Mouse (Mus musculus) MEL (cell line): ENCODE data around the gene Smc3. TPM values are rescaled to one million over a fixed set of nuclear protein-coding genes. Genes with fewer than 3 reads are reported as not detected.
A peak's percentile ranks its signal among the peaks of the same experiment; 100 is the strongest.

Experiments
- DNase-seq: peaks from one replicate; pipeline ENCODE4 v3.0.0; 2011; ENCODE audit warnings: low read depth, low spot score
- H3K27ac ChIP-seq: 2 replicates; pipeline ENCODE4 v1.5.1; 2012; ENCODE audit warnings: low read depth, mild to moderate bottlenecking, control low read depth, low read length, moderate library complexity; ENCODE audit not compliant: control insufficient read depth
- H3K27me3 ChIP-seq, 2 experiments: fragments of 150-350 bp in 1 of 2; sonication (generic) in 1 of 2; 2 replicates each; pipeline ENCODE4 v1.6.1; 2012; ENCODE audit warnings: low read length in 2 of 2, mild to moderate bottlenecking in 2 of 2, improper control_type of control experiment in 1 of 2, moderate library complexity in 1 of 2; ENCODE audit not compliant: insufficient read depth in 2 of 2, control insufficient read depth in 1 of 2
- H3K36me3 ChIP-seq, 2 experiments: 2 replicates each; pipeline ENCODE4 v1.6.1; 2012 to 2014; ENCODE audit warnings: low read length in 2 of 2, improper control_type of control experiment in 1 of 2, inconsistent platforms in 1 of 2, mild to moderate bottlenecking in 1 of 2; ENCODE audit not compliant: insufficient read depth in 2 of 2, control insufficient read depth in 1 of 2
- H3K4me1 ChIP-seq, 2 experiments: fragments of 150-350 bp in 1 of 2; sonication (generic) in 1 of 2; 2 replicates each; pipeline ENCODE4 v1.6.1; 2012; ENCODE audit warnings: low read length in 2 of 2, improper control_type of control experiment in 1 of 2, mild to moderate bottlenecking in 1 of 2; ENCODE audit not compliant: insufficient read depth in 2 of 2, control insufficient read depth in 1 of 2
- H3K4me3 ChIP-seq, 2 experiments: fragments of 150-350 bp in 1 of 2; sonication (generic) in 1 of 2; 2 replicates each; pipeline ENCODE4 v1.5.1; 2012; ENCODE audit warnings: low read depth in 2 of 2, low read length in 2 of 2, mild to moderate bottlenecking in 2 of 2, moderate library complexity in 2 of 2, control low read depth in 1 of 2, improper control_type of control experiment in 1 of 2; ENCODE audit not compliant: control insufficient read depth in 1 of 2, insufficient read depth in 1 of 2
- H3K79me2 ChIP-seq: 2 replicates; pipeline ENCODE4 v1.6.1; 2012; ENCODE audit warnings: mild to moderate bottlenecking, low read length, moderate library complexity; ENCODE audit not compliant: control insufficient read depth, poor library complexity, insufficient read depth
- H3K9ac ChIP-seq: 2 replicates; pipeline ENCODE4 v1.6.1; 2012; ENCODE audit warnings: low read depth, mild to moderate bottlenecking, control low read depth, low read length, moderate library complexity; ENCODE audit not compliant: control insufficient read depth, poor library complexity, severe bottlenecking
- H3K9me3 ChIP-seq: fragments of 150-350 bp; sonication (generic); replicated peaks from 2 replicates; pipeline ENCODE4 v1.6.1; 2012; ENCODE audit warnings: mild to moderate bottlenecking, low read length, improper control_type of control experiment, moderate library complexity; ENCODE audit not compliant: insufficient read depth
- CTCF ChIP-seq, 3 experiments: IDR thresholded peaks in 2 of 3; conservative IDR thresholded peaks in 1 of 3; 2 replicates each; pipeline ENCODE4 v1.5.1; 2011 to 2012; ENCODE audit warnings: low read length in 3 of 3, low read depth in 2 of 3, mild to moderate bottlenecking in 2 of 3, improper control_type of control experiment in 1 of 3, inconsistent platforms in 1 of 3, mixed read lengths in 1 of 3, moderate library complexity in 1 of 3; ENCODE audit not compliant: control insufficient read depth in 1 of 3, insufficient read depth in 1 of 3, poor library complexity in 1 of 3, severe bottlenecking in 1 of 3
- ELF1 ChIP-seq: IDR thresholded peaks from 2 replicates; pipeline ENCODE4 v1.6.1; 2014; ENCODE audit warnings: low read depth, mild to moderate bottlenecking, inconsistent platforms, low read length, improper control_type of control experiment, moderate library complexity
- EP300 ChIP-seq, 2 experiments: IDR thresholded peaks; 2 replicates each; pipeline ENCODE4 v1.6.1; 2011; ENCODE audit warnings: improper control_type of control experiment in 2 of 2, low read length in 2 of 2, low read depth in 1 of 2, mild to moderate bottlenecking in 1 of 2
- ETS1 ChIP-seq: IDR thresholded peaks from 2 replicates; pipeline ENCODE4 v1.6.1; 2012; ENCODE audit warnings: low read depth, mild to moderate bottlenecking, inconsistent platforms, low read length, improper control_type of control experiment, moderate library complexity
- GABPA ChIP-seq: IDR thresholded peaks from 2 replicates; pipeline ENCODE4 v1.6.1; 2012; ENCODE audit warnings: low read depth, mild to moderate bottlenecking, inconsistent platforms, low read length, improper control_type of control experiment, moderate library complexity
- MAX ChIP-seq: IDR thresholded peaks from 2 replicates; pipeline ENCODE4 v1.6.1; 2011; ENCODE audit warnings: low read length, improper control_type of control experiment
- MAZ ChIP-seq: IDR thresholded peaks from 2 replicates; pipeline ENCODE4 v1.6.1; 2012; ENCODE audit warnings: low read depth, mild to moderate bottlenecking, inconsistent platforms, low read length, improper control_type of control experiment
- MEF2A ChIP-seq: IDR thresholded peaks from 2 replicates; pipeline ENCODE4 v1.6.1; 2014; ENCODE audit warnings: low read depth, mild to moderate bottlenecking, inconsistent platforms, low read length, improper control_type of control experiment; ENCODE audit not compliant: poor library complexity, insufficient replicate concordance, severe bottlenecking; ENCODE audit errors: extremely low read depth
- MYB ChIP-seq: IDR thresholded peaks from 2 replicates; pipeline ENCODE4 v1.6.1; 2011; ENCODE audit warnings: mild to moderate bottlenecking, low read depth, low read length, improper control_type of control experiment
- NRF1 ChIP-seq: IDR thresholded peaks from 2 replicates; pipeline ENCODE4 v1.6.1; 2014; ENCODE audit warnings: low read depth, mild to moderate bottlenecking, inconsistent platforms, low read length, improper control_type of control experiment, moderate library complexity; ENCODE audit not compliant: poor library complexity, insufficient read depth, severe bottlenecking
- RAD21 ChIP-seq: IDR thresholded peaks from 2 replicates; pipeline ENCODE4 v1.6.1; 2011; ENCODE audit warnings: mild to moderate bottlenecking, low read depth, low read length, improper control_type of control experiment
- RCOR1 ChIP-seq: IDR thresholded peaks from 2 replicates; pipeline ENCODE4 v1.6.1; 2012; ENCODE audit warnings: low read depth, mild to moderate bottlenecking, inconsistent platforms, low read length, improper control_type of control experiment
- SIN3A ChIP-seq: IDR thresholded peaks from 2 replicates; pipeline ENCODE4 v1.6.1; 2012; ENCODE audit warnings: low read length, improper control_type of control experiment, inconsistent platforms
- SMC3 ChIP-seq: IDR thresholded peaks from 2 replicates; pipeline ENCODE4 v1.6.1; 2011; ENCODE audit warnings: low read depth, low read length, improper control_type of control experiment
- TAL1 ChIP-seq: IDR thresholded peaks from 2 replicates; pipeline ENCODE4 v1.6.1; 2012; ENCODE audit warnings: mild to moderate bottlenecking, inconsistent platforms, low read length, moderate library complexity, mixed read lengths
- TBP ChIP-seq: IDR thresholded peaks from 2 replicates; pipeline ENCODE4 v1.8.0; 2011; ENCODE audit warnings: low read depth, low read length, improper control_type of control experiment
- TCF12 ChIP-seq: IDR thresholded peaks from 2 replicates; pipeline ENCODE4 v1.6.1; 2014; ENCODE audit warnings: low read depth, mild to moderate bottlenecking, inconsistent platforms, low read length, improper control_type of control experiment, moderate library complexity
- USF1 ChIP-seq: IDR thresholded peaks from 2 replicates; pipeline ENCODE4 v1.6.1; 2014; ENCODE audit warnings: low read depth, mild to moderate bottlenecking, inconsistent platforms, low read length, improper control_type of control experiment, moderate library complexity
- USF2 ChIP-seq, 2 experiments: IDR thresholded peaks; 2 replicates each; pipeline ENCODE4 v1.6.1; 2011 to 2012; ENCODE audit warnings: improper control_type of control experiment in 2 of 2, low read length in 2 of 2, borderline replicate concordance in 1 of 2, inconsistent platforms in 1 of 2, low read depth in 1 of 2, mild to moderate bottlenecking in 1 of 2; ENCODE audit not compliant: insufficient read depth in 1 of 2
- ZC3H11A ChIP-seq: IDR thresholded peaks from 2 replicates; pipeline ENCODE4 v1.6.1; 2012; ENCODE audit warnings: low read depth, mild to moderate bottlenecking, inconsistent platforms, low read length, improper control_type of control experiment
- ZNF384 ChIP-seq: IDR thresholded peaks from 2 replicates; pipeline ENCODE4 v1.6.1; 2012; ENCODE audit warnings: low read depth, mild to moderate bottlenecking, inconsistent platforms, low read length, improper control_type of control experiment
- polyA plus RNA-seq, 2 experiments: library from polyadenylated mRNA; stranded (reverse) in 1 of 2; unstranded in 1 of 2; fragments of >175 nt in 1 of 2; fragments of >200 nt in 1 of 2; gene quantifications; 2 replicates each; pipeline versions ENCODE4 v1.2.1 to v1.2.4; 2012; ENCODE audit warnings: low replicate concordance in 2 of 2, low read depth in 1 of 2; ENCODE audit not compliant: insufficient read length in 2 of 2, insufficient read depth in 1 of 2, missing spikeins in 1 of 2
- total RNA-seq: library from RNA; depleted of rRNA; stranded (reverse); fragments of 300-350 nt; gene quantifications from 2 replicates; pipeline ENCODE4 v1.2.3, GENCODE M21; 2012

Smc3 gene
- total and polyA plus RNA-seq, 3 experiments: 100 to 129 (median 118) TPM

- TF ChIP-seq ZC3H11A (peak; percentile 69), ETS1 (peak; percentile 40; the same call in 1 of the 2 replicates), TBP (peak; percentile 99), ZNF384 (peak; percentile 83)
Observed at GRCm38 (mm10) chr19:53599757-53600539, at the start of gene Smc3 (continued).

DNA sequence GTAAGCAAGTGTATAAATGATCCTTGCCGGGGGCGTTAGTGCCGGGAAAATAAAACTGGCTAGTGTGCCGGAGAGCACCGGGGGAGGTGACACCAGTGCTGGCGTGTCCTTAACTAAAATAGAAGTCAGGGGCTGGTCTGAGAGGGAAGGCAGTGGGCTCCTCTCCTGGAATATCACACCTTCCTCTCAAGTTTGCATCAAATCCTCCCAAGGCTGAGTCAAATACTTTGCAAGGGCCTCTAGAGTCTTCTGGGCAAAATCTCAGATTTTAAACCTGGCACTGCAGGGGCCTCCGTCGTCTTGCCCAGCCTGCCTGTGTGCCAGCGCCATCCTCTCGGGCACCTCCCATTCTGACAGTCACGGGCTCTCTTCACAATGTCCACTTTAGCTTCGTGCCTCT, 49.2 kb upstream of the Smc3 start:
- TF ChIP-seq CTCF (IDR thresholded peaks at IDR 0.05 in 2 of 3, conservative IDR thresholded peaks at IDR 0.05 in 1 of 3; ENCODE audit: control insufficient read depth in 1 of 3, insufficient read depth in 1 of 3, low read depth in 2 of 3, low read length in 3 of 3, poor library complexity in 1 of 3, severe bottlenecking in 1 of 3) (no peak), RAD21 (no peak), USF1 (no peak), MYB (no peak), EP300 (IDR thresholded peaks at IDR 0.05; ENCODE audit: low read depth in 1 of 2, low read length in 2 of 2) (no peak), TAL1 (no peak), MAX (no peak), ELF1 (no peak), SIN3A (no peak), SMC3 (no peak), TBP (no peak), TCF12 (no peak), RCOR1 (no peak), GABPA (no peak), NRF1 (no peak), MEF2A (no peak), MAZ (no peak), USF2 (IDR thresholded peaks at IDR 0.05; ENCODE audit: borderline replicate concordance in 1 of 2, insufficient read depth in 1 of 2, low read depth in 1 of 2, low read length in 2 of 2) (no peak)
- Histone ChIP-seq H3K36me3 (no peaks in the 10 kb centered on the region), H3K27ac (no peak overlapping the region), H3K4me1 (no peaks in the 10 kb centered on the region), H3K4me3 (no peak overlapping the region), H3K9me3 (no peaks in the 10 kb centered on the region), H3K9ac (no peak overlapping the region), H3K79me2 (no peaks in the 10 kb centered on the region), H3K27me3 (no peaks in the 10 kb centered on the region)
- no peak for DNase-seq
